Mouse (Mus musculus): Measurements from ENCODE around the gene Timm17b. TPM values are rescaled to one million over a fixed set of nuclear protein-coding genes. Genes with fewer than 3 reads are reported as not detected.

The Timm17b gene
- 155 TPM in 2 replicates for polyA plus RNA-seq (2015; fragmentation: Nextera tagmentation; extraction: Ambion mirVana)

DNA sequence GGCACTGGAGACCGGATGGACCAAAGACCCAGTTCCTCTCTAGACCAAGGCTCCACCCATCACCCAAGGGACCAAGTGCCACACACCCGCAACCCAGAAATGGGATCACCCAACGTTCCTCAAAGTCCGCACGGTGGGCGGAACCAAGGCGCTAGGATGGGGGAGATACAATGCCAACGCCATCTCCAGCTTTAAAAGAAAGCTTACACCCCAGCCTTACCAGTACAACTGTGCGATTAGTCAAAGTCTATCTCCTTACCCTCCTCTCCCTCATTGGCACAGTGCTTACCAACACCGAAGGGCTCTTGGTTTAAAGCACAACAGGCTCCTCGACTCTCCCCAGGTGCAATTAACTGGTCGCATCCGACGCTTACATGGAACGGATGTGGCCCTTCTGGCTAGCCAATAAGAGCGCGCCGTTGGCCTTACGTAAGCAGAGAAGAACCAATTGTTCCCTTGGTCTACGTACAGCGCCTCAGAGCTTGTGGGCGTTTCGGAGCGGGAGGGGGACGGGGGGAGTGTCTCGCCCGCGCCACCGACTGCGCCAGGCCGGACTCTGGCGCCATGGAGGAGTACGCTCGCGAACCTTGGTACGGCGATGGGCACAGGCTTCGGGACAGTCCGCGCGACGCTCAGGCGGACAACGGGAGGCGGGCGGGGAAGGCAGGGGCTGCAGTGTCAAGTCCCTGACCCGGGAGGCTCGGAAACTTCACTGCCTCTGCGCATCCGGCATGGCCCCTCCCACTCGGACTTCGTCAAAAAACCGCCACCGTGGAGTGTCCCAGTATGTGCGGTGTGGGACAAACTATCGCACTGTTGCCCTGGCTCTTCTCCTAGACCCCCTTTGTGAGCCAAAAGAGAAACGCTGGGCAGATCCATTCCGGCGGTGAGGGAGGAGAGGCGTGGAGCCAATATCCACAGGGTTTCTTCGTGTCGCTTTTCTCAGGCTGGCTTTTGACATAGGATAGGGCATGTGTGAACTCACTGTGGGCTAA is at the start of gene Timm17b, which contains the start of gene Pqbp1:
Gene Timm17b (plus strand): TSS at position 478 of the 995 bp plus-strand sequence.
Gene Pqbp1 (minus strand): TSS at position 390 of the 995 bp plus-strand sequence.
- ATAC-seq (ENCODE audit: borderline replicate concordance, extremely low read depth, low FRiP score, low TSS enrichment) = peak; percentile 99
- Histone ChIP-seq H3K4me2 (peak within 1 kb of the TSS; percentile 58), H3K9me3 (no peaks in the 10 kb centered on the region), H3K27me3 (no peaks in the 10 kb centered on the region), H3K27ac (peak within 1 kb of the TSS; percentile 75), H3K4me1 (no peaks in the 10 kb centered on the region), H3K4me3 (peak within 1 kb of the TSS; percentile 60), H3K9ac (peak within 1 kb of the TSS; percentile 53), H3K36me3 (peaks cover 6% of the 10 kb centered on the region; the same call in 1 of the 2 replicates)
- WGBS = 14% methylated on average over 62 of the region's 62 CpGs

GRCm38 (mm10) chrX:7854578-7854977 is 44.6 kb upstream of the Timm17b start:
- Histone ChIP-seq H3K36me3 (no peaks in the 10 kb centered on the region; the same call in 1 of the 2 replicates), H3K4me1 (no peaks in the 10 kb centered on the region), H3K27ac (no peak overlapping the region), H3K27me3 (no peaks in the 10 kb centered on the region), H3K4me2 (no peak overlapping the region), H3K9ac (no peak overlapping the region), H3K4me3 (no peak overlapping the region), H3K9me3 (no peaks in the 10 kb centered on the region)
- WGBS = 31% methylated on average over 2 of the region's 2 CpGs
- no peak for ATAC-seq (ENCODE audit: borderline replicate concordance, extremely low read depth, low FRiP score, low TSS enrichment)

- no peaks in the 10 kb centered on the region; the same call in 1 of the 2 replicates for H3K36me3 ChIP-seq
- no peaks in the 10 kb centered on the region for H3K27me3 ChIP-seq
- H3K4me3 ChIP-seq = no peak overlapping the region
- no peaks in the 10 kb centered on the region for H3K9me3 ChIP-seq
- WGBS = 90% methylated on average over 3 of the region's 3 CpGs
- H3K27ac ChIP-seq = no peak overlapping the region
- no peak overlapping the region for H3K9ac ChIP-seq
- no peak overlapping the region for H3K4me2 ChIP-seq
- ATAC-seq (ENCODE audit: borderline replicate concordance, extremely low read depth, low FRiP score, low TSS enrichment) = no peak
- H3K4me1 ChIP-seq = no peaks in the 10 kb centered on the region
Observed at GRCm38 (mm10) chrX:7859191-7859753, 39.9 kb upstream of the Timm17b start.

DNA sequence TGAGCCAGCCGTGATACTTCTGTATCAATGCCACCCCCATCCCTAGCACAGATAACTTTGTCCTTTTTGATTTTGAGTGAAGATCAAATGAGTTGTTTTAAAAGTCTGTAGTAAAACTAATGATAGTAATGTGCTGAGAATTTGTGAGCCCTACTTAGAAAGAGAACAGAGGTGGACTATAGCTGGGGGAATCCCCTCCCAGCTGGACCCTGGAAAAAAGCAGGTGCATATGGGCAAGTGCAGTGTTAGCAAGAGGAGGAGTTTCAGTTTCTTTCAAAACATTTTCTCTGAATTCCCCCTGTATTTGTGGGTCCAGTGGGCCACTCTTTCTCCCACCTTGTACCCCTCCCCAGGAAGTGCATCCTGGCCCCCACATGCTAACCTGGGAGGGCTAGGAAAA is 36.0 kb upstream of the Timm17b start:
- 81% methylated on average over 1 of the region's 1 CpGs for WGBS
- Histone ChIP-seq H3K27me3 (no peaks in the 10 kb centered on the region), H3K4me1 (no peaks in the 10 kb centered on the region), H3K9ac (no peak overlapping the region), H3K4me2 (no peak overlapping the region), H3K36me3 (no peaks in the 10 kb centered on the region), H3K27ac (no peak overlapping the region), H3K4me3 (no peak overlapping the region), H3K9me3 (no peaks in the 10 kb centered on the region)
- no peak for ATAC-seq (ENCODE audit: borderline replicate concordance, extremely low read depth, low FRiP score, low TSS enrichment)

GRCm38 (mm10) chrX:7864551-7864950 is 34.6 kb upstream of the Timm17b start:
- no peak overlapping the region for H3K27ac ChIP-seq
- no peaks in the 10 kb centered on the region for H3K9me3 ChIP-seq
- no peaks in the 10 kb centered on the region for H3K4me1 ChIP-seq
- no peaks in the 10 kb centered on the region for H3K36me3 ChIP-seq
- WGBS = 74% methylated on average over 3 of the region's 3 CpGs
- no peak overlapping the region for H3K4me2 ChIP-seq
- no peak for ATAC-seq (ENCODE audit: borderline replicate concordance, extremely low read depth, low FRiP score, low TSS enrichment)
- H3K4me3 ChIP-seq = no peak overlapping the region
- no peak overlapping the region for H3K9ac ChIP-seq
- no peaks in the 10 kb centered on the region for H3K27me3 ChIP-seq

GRCm38 (mm10) chrX:7865343-7865742 is 33.8 kb upstream of the Timm17b start:
- no peak for ATAC-seq (ENCODE audit: borderline replicate concordance, extremely low read depth, low FRiP score, low TSS enrichment)
- Histone ChIP-seq H3K9ac (no peak overlapping the region), H3K4me2 (no peak overlapping the region), H3K4me3 (no peak overlapping the region), H3K27ac (no peak overlapping the region), H3K4me1 (no peaks in the 10 kb centered on the region), H3K9me3 (no peaks in the 10 kb centered on the region), H3K27me3 (no peaks in the 10 kb centered on the region), H3K36me3 (no peaks in the 10 kb centered on the region)
- 51% methylated on average over 2 of the region's 2 CpGs for WGBS

DNA sequence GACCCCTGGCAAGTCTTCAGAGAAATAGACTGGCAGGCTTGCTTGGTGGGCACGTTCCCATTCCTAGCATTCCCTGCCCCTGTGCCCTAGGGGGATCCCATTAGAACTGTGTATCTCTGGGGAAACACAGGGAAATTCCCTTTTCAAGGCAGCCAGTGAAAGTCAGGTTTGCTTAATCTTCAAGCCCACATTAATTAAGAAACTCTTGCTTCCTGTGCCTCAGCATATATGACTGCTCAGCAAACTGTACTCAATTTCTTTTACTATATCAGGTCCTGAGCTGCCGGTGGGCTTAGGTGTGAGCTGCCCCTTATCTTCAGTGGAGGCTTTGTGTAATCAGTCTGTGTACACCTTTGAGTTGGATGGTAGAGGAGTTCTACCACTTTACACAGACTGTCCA is 33.4 kb upstream of the Timm17b start:
- Histone ChIP-seq H3K4me3 (no peak overlapping the region), H3K27me3 (no peaks in the 10 kb centered on the region), H3K9ac (no peak overlapping the region), H3K4me2 (no peak overlapping the region), H3K36me3 (no peaks in the 10 kb centered on the region), H3K27ac (no peak overlapping the region), H3K4me1 (no peaks in the 10 kb centered on the region), H3K9me3 (no peaks in the 10 kb centered on the region)
- ATAC-seq (ENCODE audit: borderline replicate concordance, extremely low read depth, low FRiP score, low TSS enrichment) = no peak
- WGBS = 54% methylated on average over 2 of the region's 2 CpGs

DNA sequence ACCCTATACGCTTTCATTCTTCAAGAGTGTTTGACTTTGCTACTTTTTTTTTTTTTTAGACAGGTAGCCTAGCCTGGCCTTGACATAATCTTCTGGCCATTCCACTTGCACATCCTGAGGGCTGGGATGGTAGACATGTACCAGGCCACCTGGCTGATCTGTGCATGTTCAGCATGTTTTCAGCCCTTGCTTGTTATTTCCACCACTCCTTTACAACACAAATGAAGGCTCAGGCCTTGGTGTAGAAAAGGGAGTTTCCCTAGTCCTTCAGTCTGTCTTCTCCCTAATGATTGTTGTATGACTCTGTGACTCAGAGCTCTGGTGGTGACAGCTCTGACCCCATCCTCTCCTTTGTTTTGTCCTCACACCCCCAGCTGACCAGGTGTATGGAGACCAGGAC is 32.0 kb upstream of the Timm17b start:
- 63% methylated on average over 1 of the region's 1 CpGs for WGBS
- Histone ChIP-seq H3K9me3 (no peaks in the 10 kb centered on the region), H3K4me2 (no peak overlapping the region), H3K4me3 (no peak overlapping the region), H3K9ac (no peak overlapping the region), H3K36me3 (peaks cover 10% of the 10 kb centered on the region; the same call in 1 of the 2 replicates), H3K27me3 (no peaks in the 10 kb centered on the region), H3K27ac (no peak overlapping the region), H3K4me1 (no peaks in the 10 kb centered on the region)
- no peak for ATAC-seq (ENCODE audit: borderline replicate concordance, extremely low read depth, low FRiP score, low TSS enrichment)

- no peaks in the 10 kb centered on the region for H3K4me1 ChIP-seq
- no peak for ATAC-seq (ENCODE audit: borderline replicate concordance, extremely low read depth, low FRiP score, low TSS enrichment)
- peaks cover 14% of the 10 kb centered on the region; the same call in 1 of the 2 replicates for H3K36me3 ChIP-seq
- no peak overlapping the region for H3K9ac ChIP-seq
- H3K27ac ChIP-seq = no peak overlapping the region
- H3K4me3 ChIP-seq = no peak overlapping the region
- H3K27me3 ChIP-seq = no peaks in the 10 kb centered on the region
- 50% methylated on average over 2 of the region's 2 CpGs for WGBS
- no peaks in the 10 kb centered on the region for H3K9me3 ChIP-seq
- no peak overlapping the region for H3K4me2 ChIP-seq
Observed at GRCm38 (mm10) chrX:7868506-7868905, 30.7 kb upstream of the Timm17b start.

GRCm38 (mm10) chrX:7869826-7870225 is 29.3 kb upstream of the Timm17b start:
- no peaks in the 10 kb centered on the region for H3K9me3 ChIP-seq
- H3K36me3 ChIP-seq = peaks cover 18% of the 10 kb centered on the region; the same call in 1 of the 2 replicates
- WGBS = 56% methylated on average over 3 of the region's 3 CpGs
- H3K4me1 ChIP-seq = no peaks in the 10 kb centered on the region
- H3K4me2 ChIP-seq = no peak overlapping the region
- H3K27me3 ChIP-seq = no peaks in the 10 kb centered on the region
- H3K4me3 ChIP-seq = no peak overlapping the region
- no peak for ATAC-seq (ENCODE audit: borderline replicate concordance, extremely low read depth, low FRiP score, low TSS enrichment)
- H3K27ac ChIP-seq = no peak overlapping the region
- no peak overlapping the region for H3K9ac ChIP-seq

DNA sequence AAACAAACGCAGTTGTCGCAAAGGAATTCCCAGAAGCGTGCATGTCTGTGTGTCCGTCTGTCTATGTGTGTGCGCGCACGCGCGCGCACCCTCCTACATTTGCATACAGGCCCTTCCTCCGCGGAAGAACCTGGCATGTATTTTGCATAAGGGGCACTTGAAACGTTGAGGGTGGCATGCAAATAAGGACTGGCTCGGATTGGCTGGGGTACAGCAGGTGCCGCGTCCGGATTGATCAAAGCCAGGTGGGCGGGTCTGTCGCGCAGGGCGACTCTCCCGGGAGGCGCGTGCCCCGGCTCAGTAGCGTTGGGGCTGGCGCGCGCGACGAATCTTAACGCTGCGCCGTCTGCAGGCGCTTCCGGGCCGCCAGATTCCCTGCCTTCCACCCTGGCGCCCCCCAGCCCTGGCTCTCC is 21.1 kb upstream of the Timm17b start, which contains the start of gene Pim2:
Gene Pim2 (plus strand): TSS at position 256 of the 413 bp plus-strand sequence.
- H3K9me3 ChIP-seq = no peaks in the 10 kb centered on the region
- ATAC-seq (ENCODE audit: borderline replicate concordance, extremely low read depth, low FRiP score, low TSS enrichment) = peak; percentile 86
- peak within 1 kb of the TSS; percentile 46 for H3K4me3 ChIP-seq
- no peaks in the 10 kb centered on the region for H3K27me3 ChIP-seq
- WGBS = 7% methylated on average over 34 of the region's 38 CpGs
- H3K9ac ChIP-seq = peak within 1 kb of the TSS; percentile 37
- H3K27ac ChIP-seq = no peak within 1 kb of the TSS
- 0 out of 2 replicates have a peak, but pooled peaks cover 6% of the 10 kb centered on the region for H3K4me1 ChIP-seq
- H3K4me2 ChIP-seq = peak within 1 kb of the TSS; percentile 82
- peaks cover 4% of the 10 kb centered on the region; the same call in 1 of the 2 replicates for H3K36me3 ChIP-seq

Data from lung, embryonic 15.5 days (tissue).